Mouse (Mus musculus) lung, postnatal 0 days (tissue): ENCODE measurements around the gene Acyp2.

ENCODE experiments used
- CTCF ChIP-seq: IDR thresholded peaks from 2 replicates; pipeline ENCODE4 v1.5.1; 2016; ENCODE audit warnings: antibody characterized with exemption, mild to moderate bottlenecking
- EP300 ChIP-seq: IDR thresholded peaks from 2 replicates; pipeline ENCODE4 v1.6.1; 2016; ENCODE audit warnings: antibody characterized with exemption, mild to moderate bottlenecking, control low read depth

GRCm38 (mm10) chr11:30612699-30613098, 36.7 kb downstream of the Acyp2 start:
- TF ChIP-seq CTCF (no peak), EP300 (no peak)
